ENCODE assay signal across 22 mouse cellular contexts in the genomic region with DNA sequence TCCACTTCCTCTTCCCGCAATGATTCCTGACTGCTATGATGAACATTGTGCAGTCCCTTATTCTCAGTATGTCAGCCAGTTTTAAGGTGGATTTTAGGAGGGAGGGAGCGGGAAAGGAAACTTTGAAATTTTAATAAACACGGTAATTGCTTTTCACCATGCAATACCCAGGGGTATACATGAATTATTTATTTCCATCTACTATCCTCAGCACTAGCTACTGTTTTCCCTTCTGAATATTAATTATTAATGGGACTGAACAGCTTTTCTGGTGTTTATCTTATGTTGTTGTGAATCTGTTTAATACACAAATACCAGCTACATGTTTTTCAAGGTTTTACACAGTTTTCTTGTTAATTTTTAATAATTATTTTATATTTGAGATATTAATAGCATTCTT. TPM values are rescaled to one million over a fixed set of nuclear protein-coding genes. Genes with fewer than 3 reads are reported as not detected.
DNase-seq lines count a peak whose midpoint lies in the region; ATAC-seq and TF ChIP-seq lines count a peak whose summit lies in the region.
"Had no signal": no experiment of that assay in that cellular context is flagged by ENCODE, and none has a peak within 500 bp of the region (broad histone marks: within the 10 kb centered on the region; RNA-seq: fewer than 3 reads in every experiment).

No protein-coding gene starts in this region.

- no peak overlapping the region for H3K9ac ChIP-seq in hindbrain, embryonic 11.5 days (ENCODE audit: low read depth, low read length)
- peak overlapping the region; percentile 48 for H3K9ac ChIP-seq in CH12.LX (ENCODE audit: insufficient read depth, low read depth)
- H3K9ac ChIP-seq in neural tube, embryonic 13.5 days: no peak overlapping the region
- H3K9ac ChIP-seq: heart, embryonic 12.5 days; limb, embryonic 13.5 days; liver, embryonic 12.5 days had no signal

- no peak for TF ChIP-seq RAD21 in CH12.LX (IDR thresholded peaks at IDR 0.05; ENCODE audit: low read depth, low read length)

- dilution Hi-C loops in CH12.LX (cut with MboI; ENCODE audit: extremely low pct_ligation_motif_present, extremely low pct_unique_long_range_greater_than_20kb, low sequenced_read_pairs): no loop called here

- WGBS in hindbrain, embryonic 11.5 days: 76% methylated on average over 3 of the region's 3 CpGs
- 79% methylated on average over 3 of the region's 3 CpGs for WGBS in hindbrain, embryonic 10.5 days
- WGBS in macrophage (ENCODE audit: missing documents): 71% methylated on average over 3 of the region's 3 CpGs
- WGBS in neural tube, embryonic 13.5 days: 60% methylated on average over 3 of the region's 3 CpGs

- H3K27me3 ChIP-seq in hindbrain, embryonic 11.5 days (ENCODE audit: control insufficient read depth, insufficient read depth, low read length): no peaks in the 10 kb centered on the region
- no peaks in the 10 kb centered on the region for H3K27me3 ChIP-seq in hindbrain, embryonic 10.5 days (ENCODE audit: insufficient read depth, poor library complexity, severe bottlenecking)
- H3K27me3 ChIP-seq in CH12.LX (replicated peaks): no peaks in the 10 kb centered on the region
- H3K27me3 ChIP-seq in neural tube, embryonic 13.5 days: no peaks in the 10 kb centered on the region
- H3K27me3 ChIP-seq: heart, embryonic 12.5 days; limb, embryonic 13.5 days; liver, embryonic 12.5 days had no signal

- no peaks in the 10 kb centered on the region for H3K4me1 ChIP-seq in hindbrain, embryonic 11.5 days (replicated peaks; ENCODE audit: control insufficient read depth, insufficient read depth, low read length)
- H3K4me1 ChIP-seq in hindbrain, embryonic 10.5 days (replicated peaks): peaks cover 4% of the 10 kb centered on the region; the same call in 1 of the 2 replicates
- peaks cover 16 to 42% of the 10 kb centered on the region in 2 experiments for H3K4me1 ChIP-seq in CH12.LX (ENCODE audit: control insufficient read depth in 1 of 2, insufficient read depth in 2 of 2)
- no peaks in the 10 kb centered on the region for H3K4me1 ChIP-seq in neural tube, embryonic 13.5 days (replicated peaks)
- H3K4me1 ChIP-seq: limb, embryonic 13.5 days; liver, embryonic 12.5 days had no signal

- no peak overlapping the region for H3K27ac ChIP-seq in hindbrain, embryonic 11.5 days (ENCODE audit: low read depth, low read length)
- H3K27ac ChIP-seq in hindbrain, embryonic 10.5 days: no peak overlapping the region
- H3K27ac ChIP-seq in CH12.LX (ENCODE audit: insufficient read depth, low read depth) (peak overlapping the region; percentile 88), macrophage (peak overlapping the region; percentile 81)
- 0 out of 2 replicates have a peak overlapping the region, but pooled peaks have one; percentile 23 for H3K27ac ChIP-seq in neural tube, embryonic 13.5 days (replicated peaks)
- H3K27ac ChIP-seq: limb, embryonic 13.5 days; liver, embryonic 12.5 days had no signal

- in situ Hi-C loops in CH12.LX (cut with MboI; ENCODE audit: low pct_ligation_motif_present, low pct_unique_long_range_greater_than_20kb, low sequenced_read_pairs): no loop called here

- TF ChIP-seq EP300 in CH12.LX (IDR thresholded peaks at IDR 0.05; ENCODE audit: low read length): no peak

- H3K36me3 ChIP-seq in hindbrain, embryonic 11.5 days (ENCODE audit: control insufficient read depth, insufficient read depth, low read length): no peaks in the 10 kb centered on the region
- no peaks in the 10 kb centered on the region for H3K36me3 ChIP-seq in hindbrain, embryonic 10.5 days
- H3K36me3 ChIP-seq in CH12.LX (replicated peaks in 1 of 2; ENCODE audit: control insufficient read depth in 1 of 2, insufficient read depth in 1 of 2, low read length in 1 of 2) (no peaks in the 10 kb centered on the region), macrophage (ENCODE audit: inconsistent target) (no peaks in the 10 kb centered on the region)
- H3K36me3 ChIP-seq in neural tube, embryonic 13.5 days: no peaks in the 10 kb centered on the region
- H3K36me3 ChIP-seq: heart, embryonic 12.5 days; limb, embryonic 13.5 days; liver, embryonic 12.5 days had no signal

- H3K4me2 ChIP-seq in hindbrain, embryonic 11.5 days (replicated peaks; ENCODE audit: low read depth, low read length): no peak overlapping the region
- H3K4me2 ChIP-seq in CH12.LX (ENCODE audit: insufficient read depth, low read depth, poor library complexity, severe bottlenecking): peak overlapping the region; percentile 75
- no peak overlapping the region for H3K4me2 ChIP-seq in neural tube, embryonic 13.5 days
- H3K4me2 ChIP-seq: heart, embryonic 12.5 days; limb, embryonic 13.5 days; liver, embryonic 12.5 days had no signal

- no peaks in the 10 kb centered on the region for H3K9me3 ChIP-seq in hindbrain, embryonic 11.5 days (ENCODE audit: control insufficient read depth, low read length)
- no peaks in the 10 kb centered on the region for H3K9me3 ChIP-seq in hindbrain, embryonic 10.5 days
- H3K9me3 ChIP-seq in CH12.LX (replicated peaks; ENCODE audit: low read length): no peaks in the 10 kb centered on the region
- no peaks in the 10 kb centered on the region for H3K9me3 ChIP-seq in neural tube, embryonic 13.5 days
- H3K9me3 ChIP-seq: heart, embryonic 12.5 days; limb, embryonic 13.5 days; liver, embryonic 12.5 days had no signal

- TF ChIP-seq POLR2A in CH12.LX (IDR thresholded peaks at IDR 0.05; ENCODE audit: low read depth, low read length): no peak

- no peak overlapping the region for H3K4me3 ChIP-seq in hindbrain, embryonic 11.5 days (ENCODE audit: low read depth, low read length)
- H3K4me3 ChIP-seq in hindbrain, embryonic 10.5 days: no peak overlapping the region
- no peak overlapping the region for H3K4me3 ChIP-seq in CH12.LX (replicated peaks in 1 of 3; ENCODE audit: low read depth in 2 of 3, low read length in 2 of 3, poor library complexity in 1 of 3)
- H3K4me3 ChIP-seq in macrophage (ENCODE audit: inconsistent target): no peak overlapping the region
- no peak overlapping the region for H3K4me3 ChIP-seq in neural tube, embryonic 13.5 days
- H3K4me3 ChIP-seq: heart, embryonic 12.5 days; limb, embryonic 13.5 days; liver, embryonic 12.5 days had no signal

- DNase-seq in hindbrain, embryonic 11.5 days (ENCODE audit: low spot score): no peak
- no peak for DNase-seq in hindbrain, embryonic 10.5 days (ENCODE audit: low spot score)
- no peak for DNase-seq in CH12.LX (ENCODE audit: extremely low read depth)
- DNase-seq in frontal cortex, postnatal 10 days (ENCODE audit: low spot score in 2 of 2): no peak
- no peak for DNase-seq in gastrocnemius, adult 8-10 months (ENCODE audit: low spot score in 2 of 2)
- DNase-seq: adrenal gland, postnatal 14 days; cerebellum, adult 9-10 months; gastrocnemius, postnatal 25 days; heart, adult 18-20 months; heart, postnatal 14 days; kidney, adult 18-20 months; kidney, postnatal 4 days; lung, adult 18-20 months; lung, postnatal 10 days; right cerebral cortex, postnatal 14 days had no signal

- 0 out of 2 replicates have a peak, but pooled peaks have one; percentile 43 for ATAC-seq in hindbrain, embryonic 11.5 days (ENCODE audit: low FRiP score)
- peak; percentile 81 for ATAC-seq in neural tube, embryonic 13.5 days (ENCODE audit: low read depth)
- ATAC-seq: forebrain, embryonic 14.5 days; liver, embryonic 12.5 days had no signal

- no peak for TF ChIP-seq CTCF in CH12.LX (conservative IDR thresholded peaks at IDR 0.05 in 1 of 2, IDR thresholded peaks at IDR 0.05 in 1 of 2; ENCODE audit: low read depth in 2 of 2, low read length in 2 of 2)

- H3K79me2 ChIP-seq in CH12.LX (replicated peaks; ENCODE audit: control insufficient read depth, extremely low read depth, insufficient read depth, poor library complexity, severe bottlenecking) (no peaks in the 10 kb centered on the region; the same call in 1 of the 2 replicates), macrophage (ENCODE audit: inconsistent target) (no peaks in the 10 kb centered on the region)

TF ChIP-seq in CH12.LX, 34 proteins besides CTCF, POLR2A, EP300 and RAD21:
- TF ChIP-seq SMC3 (IDR thresholded peaks at IDR 0.05; ENCODE audit: low read depth, low read length): no peak

RNA-seq across cellular contexts. Expression of gene Serpinb8, which starts 4.9 kb away (rescaled TPM):
- 1.1 and 1.6 TPM in 2 replicates for polyA plus RNA-seq in hindbrain, embryonic 11.5 days (2014; fragmentation: Nextera tagmentation; extraction: Ambion mirVana)
- polyA plus RNA-seq in hindbrain, embryonic 10.5 days (2016; fragmentation: Nextera tagmentation; extraction: Ambion mirVana): 2.0 and 2.8 TPM in 2 replicates
- total RNA-seq in CH12.LX (2012; rRNA removed) (15.1 and 34.2 TPM in 2 replicates), CH12.LX (2014; rRNA removed) (1.8 and 2.3 TPM in 2 replicates)
- polyA plus RNA-seq in CH12.LX (2012; ENCODE audit: insufficient read length, low read depth) (3.7 TPM in 2 replicates), macrophage (2018) (15.5 to 24.3 TPM (median 23.1 TPM) in 3 replicates)
- 100 to 1,000 TPM in 1 of 26 experiments, 10 to 100 TPM in 22, 1 to 10 TPM in 3; 3.9 to 103 (median 21.8) TPM for total RNA-seq in macrophage (2018; cell fraction: chromatin; rRNA removed)
- 10 to 100 TPM; 11.0 to 45.8 (median 19.0) TPM for total RNA-seq in macrophage (2018; cell fraction: cytosol; rRNA removed)
- 10 to 100 TPM; 10.3 to 71.4 (median 21.3) TPM for total RNA-seq in macrophage (2018; cell fraction: nucleus; rRNA removed)
- 1.1 and 1.3 TPM in 2 replicates for polyA plus RNA-seq in neural tube, embryonic 13.5 days (2015; fragmentation: Nextera tagmentation; extraction: Ambion mirVana)
- 1 to 10 TPM in 3 of 4 experiments, under 1 TPM in 1; 0.82 to 2.0 (median 1.3) TPM for total RNA-seq in gastrocnemius, adult 8-10 months (2022)
- total RNA-seq: megakaryocyte progenitor cell, adult 5-6 weeks had no signal

Comparison
In these comparisons a context has a peak if more than half of its experiments do, and no peak if none do; other contexts are left out.
1. H3K27ac ChIP-seq: peak in CH12.LX (single experiment), macrophage (single experiment) and neural tube, embryonic 13.5 days (single experiment); none in hindbrain, embryonic 11.5 days (single experiment) and hindbrain, embryonic 10.5 days (single experiment).